Mouse (Mus musculus) ES-Bruce4 (cell line): ENCODE measurements around the gene Lsm3.

Source experiments
- CTCF ChIP-seq: IDR thresholded peaks from one replicate; pipeline ENCODE4 v1.8.1; 2011; ENCODE audit warnings: low read depth, low read length
- POLR2A ChIP-seq: IDR thresholded peaks from one replicate; pipeline ENCODE4 v1.8.1; 2011; ENCODE audit warnings: low read length; ENCODE audit not compliant: insufficient read depth

- TF ChIP-seq POLR2A (no peak), CTCF (no peak)
These were observed 24.7 kb upstream of the Lsm3 start for GRCm38 (mm10) chr6:91491004-91491403.
